Mouse (Mus musculus) limb, embryonic 11.5 days (tissue): ENCODE measurements around the gene Lama5. TPM values are rescaled to one million over a fixed set of nuclear protein-coding genes. Genes with fewer than 3 reads are reported as not detected.

ENCODE experiments used
- ATAC-seq: fragments of 200-750 bp; cut with Nextera tagmentation; 2 replicates; pipeline ENCODE4 v1.8.0; 2017; ENCODE audit warnings: low read depth; ENCODE audit not compliant: insufficient number of reproducible peaks, low FRiP score, low TSS enrichment
- DNase-seq: peaks from one replicate; pipeline ENCODE4 v3.0.0-alpha.2; 2015; ENCODE audit warnings: low spot score
- H3K27ac ChIP-seq: fragments of 300-500 bp; sonication (generic); replicated peaks from 2 replicates; pipeline ENCODE4 v1.5.1; 2014; ENCODE audit warnings: low read depth, mild to moderate bottlenecking, low read length
- H3K27me3 ChIP-seq: fragments of 300-500 bp; sonication (generic); 2 replicates; pipeline ENCODE4 v1.6.1; 2014; ENCODE audit warnings: mild to moderate bottlenecking, low read length, mixed read lengths; ENCODE audit not compliant: control insufficient read depth, insufficient read depth
- H3K36me3 ChIP-seq: fragments of 300-500 bp; sonication (generic); 2 replicates; pipeline ENCODE4 v1.6.1; 2014; ENCODE audit warnings: mild to moderate bottlenecking, low read length, moderate library complexity, mixed read lengths; ENCODE audit not compliant: control insufficient read depth, insufficient read depth
- H3K4me1 ChIP-seq: fragments of 300-500 bp; sonication (generic); 2 replicates; pipeline ENCODE4 v1.6.1; 2014; ENCODE audit warnings: low read length, mixed read lengths; ENCODE audit not compliant: control insufficient read depth, insufficient read depth
- H3K4me2 ChIP-seq: fragments of 300-500 bp; sonication (generic); 2 replicates; pipeline ENCODE4 v1.6.1; 2014; ENCODE audit warnings: low read depth, mild to moderate bottlenecking, moderate library complexity; ENCODE audit not compliant: severe bottlenecking
- H3K4me3 ChIP-seq: fragments of 300-500 bp; sonication (generic); 2 replicates; pipeline ENCODE4 v1.5.1; 2014; ENCODE audit warnings: low read depth, low read length
- H3K9ac ChIP-seq: fragments of 300-500 bp; sonication (generic); 2 replicates; pipeline ENCODE4 v1.6.1; 2014; ENCODE audit warnings: mild to moderate bottlenecking, low read length
- H3K9me3 ChIP-seq: fragments of 300-500 bp; sonication (generic); 2 replicates; pipeline ENCODE4 v1.6.1; 2016; ENCODE audit warnings: low read length; ENCODE audit not compliant: control insufficient read depth
- WGBS: fragments of 180-500 bp; shearing (Covaris S2); extraction: QIAGEN DNeasy Blood & Tissue Kit; methylation state at CpG from one replicate; pipeline ENCODE4 v1.1.7; 2014; 5-methylcytosine and 5-hydroxymethylcytosine counted together
- polyA plus RNA-seq: library from polyadenylated mRNA; unstranded; fragments of >200 nt; fragmentation: Nextera tagmentation; extraction: Ambion mirVana; gene quantifications from 2 replicates; pipeline ENCODE4 v1.2.1, GENCODE M21; 2014

Lama5 gene
- polyA plus RNA-seq, 1 experiment from 2014 or later: 12.5 TPM

- Histone ChIP-seq H3K27ac (peak overlapping the region; percentile 26; the same call in 1 of the 2 replicates), H3K4me1 (peaks cover 29% of the 10 kb centered on the region), H3K4me2 (peak overlapping the region; percentile 99), H3K9me3 (no peaks in the 10 kb centered on the region), H3K27me3 (peaks cover 29% of the 10 kb centered on the region), H3K36me3 (no peaks in the 10 kb centered on the region), H3K9ac (peak overlapping the region; percentile 53), H3K4me3 (peak overlapping the region; percentile 69)
- ATAC-seq (peak; percentile 5; the same call in 1 of the 2 replicates), DNase-seq (no peak)
- WGBS: under 1% methylated on average over 55 of the region's 55 CpGs
These were observed 456 bp downstream of the Lama5 start for GRCm38 (mm10) chr2:180225044-180225761.

GRCm38 (mm10) chr2:180224647-180225043 is 1.0 kb downstream of the Lama5 start:
- Histone ChIP-seq H3K4me1 (peaks cover 29% of the 10 kb centered on the region), H3K27ac (no peak overlapping the region), H3K9me3 (no peaks in the 10 kb centered on the region), H3K4me3 (peak overlapping the region; percentile 69), H3K27me3 (peaks cover 29% of the 10 kb centered on the region), H3K9ac (peak overlapping the region; percentile 17; the same call in 1 of the 2 replicates), H3K4me2 (peak overlapping the region; percentile 99), H3K36me3 (no peaks in the 10 kb centered on the region)
- 1% methylated on average over 12 of the region's 13 CpGs for WGBS
- ATAC-seq (no peak), DNase-seq (no peak)

GRCm38 (mm10) chr2:180222250-180222649 is 3.4 kb downstream of the Lama5 start:
- Histone ChIP-seq H3K27me3 (peaks cover 29% of the 10 kb centered on the region), H3K4me3 (no peak overlapping the region), H3K27ac (no peak overlapping the region), H3K9me3 (no peaks in the 10 kb centered on the region), H3K9ac (no peak overlapping the region), H3K4me1 (peaks cover 22% of the 10 kb centered on the region), H3K4me2 (peak overlapping the region; percentile 7; the same call in 1 of the 2 replicates), H3K36me3 (no peaks in the 10 kb centered on the region)
- DNase-seq (peak; percentile 58), ATAC-seq (no peak)
- 19% methylated on average over 6 of the region's 6 CpGs for WGBS

- no peak overlapping the region for H3K4me2 ChIP-seq
- H3K27ac ChIP-seq: no peak overlapping the region
- peaks cover 21% of the 10 kb centered on the region for H3K27me3 ChIP-seq
- ATAC-seq (no peak), DNase-seq (no peak)
- no peak overlapping the region for H3K4me3 ChIP-seq
- H3K36me3 ChIP-seq: no peaks in the 10 kb centered on the region
- no peaks in the 10 kb centered on the region for H3K9me3 ChIP-seq
- WGBS: 93% methylated on average over 9 of the region's 9 CpGs
- H3K4me1 ChIP-seq: peaks cover 15% of the 10 kb centered on the region
- H3K9ac ChIP-seq: no peak overlapping the region
These were observed 4.6 kb downstream of the Lama5 start for GRCm38 (mm10) chr2:180221051-180221450.

- 71% methylated on average over 9 of the region's 9 CpGs for WGBS
- no peak overlapping the region for H3K27ac ChIP-seq
- H3K9ac ChIP-seq: no peak overlapping the region
- ATAC-seq: no peak
- no peak overlapping the region for H3K4me3 ChIP-seq
- H3K4me2 ChIP-seq: no peak overlapping the region
- no peaks in the 10 kb centered on the region for H3K9me3 ChIP-seq
- DNase-seq: no peak
- H3K4me1 ChIP-seq: peaks cover 12% of the 10 kb centered on the region
- peaks cover 15% of the 10 kb centered on the region for H3K27me3 ChIP-seq
- H3K36me3 ChIP-seq: no peaks in the 10 kb centered on the region
These were observed 5.5 kb downstream of the Lama5 start for GRCm38 (mm10) chr2:180220165-180220564.

- no peak for ATAC-seq
- no peak overlapping the region for H3K4me3 ChIP-seq
- WGBS: 79% methylated on average over 15 of the region's 15 CpGs
- no peaks in the 10 kb centered on the region for H3K36me3 ChIP-seq
- no peak overlapping the region for H3K9ac ChIP-seq
- no peak overlapping the region for H3K27ac ChIP-seq
- no peak overlapping the region for H3K4me2 ChIP-seq
- H3K4me1 ChIP-seq: peaks cover 9% of the 10 kb centered on the region
- H3K27me3 ChIP-seq: peaks cover 7% of the 10 kb centered on the region
- no peak for DNase-seq
- no peaks in the 10 kb centered on the region for H3K9me3 ChIP-seq
These were observed 6.3 kb downstream of the Lama5 start for GRCm38 (mm10) chr2:180219145-180219943.

- no peak overlapping the region for H3K4me3 ChIP-seq
- H3K36me3 ChIP-seq: no peaks in the 10 kb centered on the region
- H3K27ac ChIP-seq: 0 out of 2 replicates have a peak overlapping the region, but pooled peaks have one; percentile 30
- H3K9ac ChIP-seq: no peak overlapping the region
- H3K4me2 ChIP-seq: no peak overlapping the region
- no peak for ATAC-seq
- no peaks in the 10 kb centered on the region for H3K9me3 ChIP-seq
- H3K27me3 ChIP-seq: peaks cover 4% of the 10 kb centered on the region; the same call in 1 of the 2 replicates
- DNase-seq: no peak
- H3K4me1 ChIP-seq: peaks cover 7% of the 10 kb centered on the region
- WGBS: 33% methylated on average over 5 of the region's 5 CpGs
These were observed 7.0 kb downstream of the Lama5 start for GRCm38 (mm10) chr2:180218677-180219076.

- no peak for DNase-seq
- Histone ChIP-seq H3K9ac (no peak overlapping the region), H3K4me1 (peaks cover 7% of the 10 kb centered on the region), H3K36me3 (no peaks in the 10 kb centered on the region), H3K27me3 (peaks cover under 1% of the 10 kb centered on the region; the same call in 1 of the 2 replicates), H3K4me3 (no peak overlapping the region), H3K9me3 (no peaks in the 10 kb centered on the region), H3K27ac (0 out of 2 replicates have a peak overlapping the region, but pooled peaks have one; percentile 30), H3K4me2 (no peak overlapping the region)
- ATAC-seq: no peak
- WGBS: 73% methylated on average over 3 of the region's 3 CpGs
These were observed 7.4 kb downstream of the Lama5 start for GRCm38 (mm10) chr2:180218241-180218640.
